Mouse (Mus musculus): ENCODE data around the gene Smyd2.

DNA sequence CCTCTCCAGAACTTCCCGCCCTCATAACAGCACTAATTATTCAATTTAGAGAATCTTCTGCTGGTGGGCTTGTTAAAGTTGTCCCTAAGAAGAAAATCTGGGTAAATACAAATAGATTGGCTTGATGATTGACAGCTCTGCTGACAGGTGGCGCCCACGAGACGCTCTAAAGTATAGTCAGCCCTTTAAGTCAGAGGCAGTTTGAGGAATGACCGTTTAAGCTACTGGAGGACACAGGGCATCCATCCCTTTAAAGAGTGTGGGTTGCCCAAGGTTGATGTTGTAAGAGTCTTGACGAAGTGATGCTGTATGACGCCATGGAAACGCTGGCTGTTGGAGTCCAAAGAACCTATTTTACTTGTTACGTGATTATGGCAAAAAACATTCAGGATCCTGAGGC is 57.9 kb downstream of the Smyd2 start:
- TF ChIP-seq POLR2A (IDR thresholded peaks at IDR 0.05; ENCODE audit: insufficient read depth, low read depth, low read length) = no peak
- no peak for TF ChIP-seq CTCF (IDR thresholded peaks at IDR 0.05; ENCODE audit: insufficient read depth, low read depth, low read length)
